Mouse (Mus musculus) MEL (cell line): ENCODE measurements at regions not wholly inside any gene's neighbourhood (a gene's known extent, or its start where the extent isn't known, plus 50 kb on each side); places are given as distances from the start of the nearest gene placed in this dataset.

Source experiments
- CTCF ChIP-seq, 3 experiments: IDR thresholded peaks in 2 of 3; conservative IDR thresholded peaks in 1 of 3; 2 replicates each; pipeline ENCODE4 v1.5.1; 2011 to 2012; ENCODE audit warnings: low read length in 3 of 3, low read depth in 2 of 3, mild to moderate bottlenecking in 2 of 3, improper control_type of control experiment in 1 of 3, inconsistent platforms in 1 of 3, mixed read lengths in 1 of 3, moderate library complexity in 1 of 3; ENCODE audit not compliant: control insufficient read depth in 1 of 3, insufficient read depth in 1 of 3, poor library complexity in 1 of 3, severe bottlenecking in 1 of 3
- EP300 ChIP-seq, 2 experiments: IDR thresholded peaks; 2 replicates each; pipeline ENCODE4 v1.6.1; 2011; ENCODE audit warnings: improper control_type of control experiment in 2 of 2, low read length in 2 of 2, low read depth in 1 of 2, mild to moderate bottlenecking in 1 of 2
- GATA1 ChIP-seq: IDR thresholded peaks from 2 replicates; pipeline ENCODE4 v1.6.1; 2011; ENCODE audit warnings: low read depth, low read length, improper control_type of control experiment
- JUND ChIP-seq: IDR thresholded peaks from 2 replicates; pipeline ENCODE4 v1.6.1; 2011; ENCODE audit warnings: low read depth, mild to moderate bottlenecking, improper control_type of control experiment, low read length
- MXI1 ChIP-seq: IDR thresholded peaks from 2 replicates; pipeline ENCODE4 v1.6.1; 2011; ENCODE audit warnings: mild to moderate bottlenecking, low read depth, low read length, improper control_type of control experiment
- POLR2A ChIP-seq, 2 experiments: IDR thresholded peaks; 2 replicates each; pipeline ENCODE4 v1.6.1; 2011 to 2012; ENCODE audit warnings: low read length in 2 of 2, mild to moderate bottlenecking in 2 of 2, control low read depth in 1 of 2, improper control_type of control experiment in 1 of 2, low read depth in 1 of 2, moderate library complexity in 1 of 2; ENCODE audit not compliant: control insufficient read depth in 1 of 2, insufficient read depth in 1 of 2, poor library complexity in 1 of 2
- POLR2AphosphoS2 ChIP-seq: IDR thresholded peaks from 2 replicates; pipeline ENCODE4 v1.6.1; 2011; ENCODE audit warnings: low read length, improper control_type of control experiment
- POLR2AphosphoS5 ChIP-seq: IDR thresholded peaks from 2 replicates; pipeline ENCODE4 v1.6.1; 2012; ENCODE audit warnings: low read depth, borderline replicate concordance, mild to moderate bottlenecking, inconsistent platforms, low read length, moderate library complexity, mixed read lengths
- USF2 ChIP-seq, 2 experiments: IDR thresholded peaks; 2 replicates each; pipeline ENCODE4 v1.6.1; 2011 to 2012; ENCODE audit warnings: improper control_type of control experiment in 2 of 2, low read length in 2 of 2, borderline replicate concordance in 1 of 2, inconsistent platforms in 1 of 2, low read depth in 1 of 2, mild to moderate bottlenecking in 1 of 2; ENCODE audit not compliant: insufficient read depth in 1 of 2
- ZKSCAN1 ChIP-seq: IDR thresholded peaks from 2 replicates; pipeline ENCODE4 v1.6.1; 2012; ENCODE audit warnings: low read depth, mild to moderate bottlenecking, inconsistent platforms, low read length, improper control_type of control experiment, moderate library complexity

- no peak for TF ChIP-seq POLR2A (IDR thresholded peaks at IDR 0.05; ENCODE audit: control insufficient read depth in 1 of 2, insufficient read depth in 1 of 2, low read depth in 1 of 2, low read length in 2 of 2, poor library complexity in 1 of 2)
- no peak for TF ChIP-seq MXI1
- no peak for TF ChIP-seq POLR2AphosphoS2
- no peak for TF ChIP-seq ZKSCAN1
- no peak for TF ChIP-seq CTCF (IDR thresholded peaks at IDR 0.05 in 2 of 3, conservative IDR thresholded peaks at IDR 0.05 in 1 of 3; ENCODE audit: control insufficient read depth in 1 of 3, insufficient read depth in 1 of 3, low read depth in 2 of 3, low read length in 3 of 3, poor library complexity in 1 of 3, severe bottlenecking in 1 of 3)
- TF ChIP-seq USF2 (IDR thresholded peaks at IDR 0.05; ENCODE audit: borderline replicate concordance in 1 of 2, insufficient read depth in 1 of 2, low read depth in 1 of 2, low read length in 2 of 2): no peak
- no peak for TF ChIP-seq EP300 (IDR thresholded peaks at IDR 0.05; ENCODE audit: low read depth in 1 of 2, low read length in 2 of 2)
- no peak for TF ChIP-seq POLR2AphosphoS5
- TF ChIP-seq JUND: no peak
- TF ChIP-seq GATA1: no peak
Observed at GRCm38 (mm10) chr15:30071668-30072067, 100.7 kb upstream of the Ctnnd2 start.
